Mouse (Mus musculus) hindbrain, embryonic 13.5 days (tissue): ENCODE measurements at regions not wholly inside any gene's neighbourhood (a gene's known extent, or its start where the extent isn't known, plus 50 kb on each side); places are given as distances from the start of the nearest gene placed in this dataset.

Experiments used
- ATAC-seq: fragments of 200-750 bp; cut with Nextera tagmentation; 2 replicates; pipeline ENCODE4 v1.8.0; 2017; ENCODE audit warnings: moderate TSS enrichment; ENCODE audit not compliant: low FRiP score
- H3K27ac ChIP-seq: fragments of 300-500 bp; sonication (generic); 2 replicates; pipeline ENCODE4 v1.5.1; 2015; ENCODE audit warnings: inconsistent platforms, mild to moderate bottlenecking, moderate library complexity
- H3K27me3 ChIP-seq: fragments of 300-500 bp; sonication (generic); 2 replicates; pipeline ENCODE4 v1.6.1; 2015; ENCODE audit warnings: mild to moderate bottlenecking, inconsistent platforms
- H3K36me3 ChIP-seq: fragments of 300-500 bp; sonication (generic); 2 replicates; pipeline ENCODE4 v1.6.1; 2015; ENCODE audit warnings: mild to moderate bottlenecking, inconsistent platforms
- H3K4me1 ChIP-seq: fragments of 300-500 bp; sonication (generic); replicated peaks from 2 replicates; pipeline ENCODE4 v1.6.1; 2015; ENCODE audit warnings: inconsistent platforms
- H3K4me2 ChIP-seq: fragments of 300-500 bp; sonication (generic); 2 replicates; pipeline ENCODE4 v1.6.1; 2015; ENCODE audit warnings: inconsistent platforms, mild to moderate bottlenecking, moderate library complexity
- H3K4me3 ChIP-seq: fragments of 300-500 bp; sonication (generic); 2 replicates; pipeline ENCODE4 v1.5.1; 2015; ENCODE audit warnings: mild to moderate bottlenecking, inconsistent platforms
- H3K9ac ChIP-seq: fragments of 300-500 bp; sonication (generic); 2 replicates; pipeline ENCODE4 v1.6.1; 2015; ENCODE audit warnings: mild to moderate bottlenecking, inconsistent platforms
- H3K9me3 ChIP-seq: fragments of 300-500 bp; sonication (generic); 2 replicates; pipeline ENCODE4 v1.6.1; 2016; ENCODE audit warnings: inconsistent platforms
- WGBS: fragments of 180-500 bp; shearing (Covaris S2); methylation state at CpG from one replicate; pipeline ENCODE4 v1.1.7; 2015; 5-methylcytosine and 5-hydroxymethylcytosine counted together

GRCm38 (mm10) chr1:57684387-57685162, 89.4 kb upstream of the Spats2l start:
- Histone ChIP-seq H3K9ac (no peak overlapping the region), H3K27me3 (no peaks in the 10 kb centered on the region), H3K36me3 (no peaks in the 10 kb centered on the region), H3K9me3 (no peaks in the 10 kb centered on the region), H3K4me2 (no peak overlapping the region), H3K4me1 (no peaks in the 10 kb centered on the region), H3K4me3 (no peak overlapping the region), H3K27ac (no peak overlapping the region)
- ATAC-seq = no peak
- 84% methylated on average over 14 of the region's 14 CpGs for WGBS

- no peaks in the 10 kb centered on the region for H3K4me1 ChIP-seq
- H3K27me3 ChIP-seq = no peaks in the 10 kb centered on the region
- no peak overlapping the region for H3K27ac ChIP-seq
- no peak overlapping the region for H3K9ac ChIP-seq
- no peaks in the 10 kb centered on the region for H3K36me3 ChIP-seq
- H3K9me3 ChIP-seq = no peaks in the 10 kb centered on the region
- no peak overlapping the region for H3K4me3 ChIP-seq
- no peak overlapping the region for H3K4me2 ChIP-seq
- no peak for ATAC-seq
Observed at GRCm38 (mm10) chr1:57689253-57689652, 84.7 kb upstream of the Spats2l start.

DNA sequence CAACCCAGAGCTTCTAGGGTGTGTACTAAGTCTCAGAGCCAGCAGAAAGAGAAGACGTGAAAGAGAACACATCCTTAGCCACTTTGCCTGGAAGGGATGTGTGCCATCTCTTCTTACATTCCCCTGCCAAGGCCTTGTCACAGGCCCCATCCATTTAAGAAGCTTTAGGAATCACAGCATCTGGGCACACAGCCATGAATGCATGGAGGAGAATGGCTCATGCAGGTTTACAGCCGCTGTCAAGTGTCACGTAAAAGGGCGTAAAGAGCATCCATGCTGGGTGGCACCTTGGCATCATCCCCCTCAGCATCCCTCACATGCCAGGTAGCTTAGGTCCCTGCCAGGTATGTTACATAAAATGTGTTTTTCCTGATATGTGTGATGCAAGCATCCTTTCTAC, 66.1 kb upstream of the Spats2l start:
- no peaks in the 10 kb centered on the region for H3K9me3 ChIP-seq
- no peak overlapping the region for H3K9ac ChIP-seq
- no peaks in the 10 kb centered on the region for H3K36me3 ChIP-seq
- ATAC-seq = no peak
- no peaks in the 10 kb centered on the region for H3K27me3 ChIP-seq
- H3K27ac ChIP-seq = no peak overlapping the region
- H3K4me2 ChIP-seq = no peak overlapping the region
- 82% methylated on average over 4 of the region's 4 CpGs for WGBS
- H3K4me3 ChIP-seq = no peak overlapping the region
- H3K4me1 ChIP-seq = no peaks in the 10 kb centered on the region

- no peak for ATAC-seq
- no peak overlapping the region for H3K4me3 ChIP-seq
- no peaks in the 10 kb centered on the region for H3K9me3 ChIP-seq
- H3K27ac ChIP-seq = no peak overlapping the region
- H3K4me2 ChIP-seq = no peak overlapping the region
- H3K36me3 ChIP-seq = no peaks in the 10 kb centered on the region
- no peak overlapping the region for H3K9ac ChIP-seq
- H3K27me3 ChIP-seq = no peaks in the 10 kb centered on the region
- 79% methylated on average over 5 of the region's 5 CpGs for WGBS
- no peaks in the 10 kb centered on the region for H3K4me1 ChIP-seq
Observed at GRCm38 (mm10) chr1:57712916-57713503, 61.0 kb upstream of the Spats2l start.

GRCm38 (mm10) chr1:57717139-57717800, 56.7 kb upstream of the Spats2l start:
- ATAC-seq = no peak
- Histone ChIP-seq H3K9ac (no peak overlapping the region), H3K36me3 (no peaks in the 10 kb centered on the region), H3K27ac (no peak overlapping the region), H3K27me3 (no peaks in the 10 kb centered on the region), H3K4me1 (no peaks in the 10 kb centered on the region), H3K9me3 (no peaks in the 10 kb centered on the region), H3K4me3 (no peak overlapping the region), H3K4me2 (no peak overlapping the region)
- 81% methylated on average over 5 of the region's 5 CpGs for WGBS

- no peak for ATAC-seq
- H3K9ac ChIP-seq = no peak overlapping the region
- WGBS = 67% methylated on average over 7 of the region's 7 CpGs
- H3K4me2 ChIP-seq = no peak overlapping the region
- H3K27ac ChIP-seq = no peak overlapping the region
- no peaks in the 10 kb centered on the region for H3K27me3 ChIP-seq
- no peaks in the 10 kb centered on the region for H3K4me1 ChIP-seq
- H3K4me3 ChIP-seq = no peak overlapping the region
- no peaks in the 10 kb centered on the region for H3K36me3 ChIP-seq
- H3K9me3 ChIP-seq = no peaks in the 10 kb centered on the region
Observed at GRCm38 (mm10) chr1:57718409-57718808, 55.6 kb upstream of the Spats2l start.
